Mouse (Mus musculus) kidney, adult 2 months (tissue): ENCODE results near the gene Grm1.

Source experiments
- CTCF ChIP-seq: fragments of 200-500 bp; conservative IDR thresholded peaks from 2 replicates; pipeline ENCODE4 v1.5.1; 2011; ENCODE audit warnings: low read depth, mild to moderate bottlenecking, control low read depth, low read length, moderate library complexity, mixed read lengths; ENCODE audit not compliant: insufficient read depth, insufficient read length
- POLR2A ChIP-seq: fragments of 200-500 bp; IDR thresholded peaks from one replicate; pipeline ENCODE4 v1.6.1; 2011; ENCODE audit warnings: low read depth, low read length, control low read depth

- TF ChIP-seq POLR2A (no peak), CTCF (no peak)
Measured at GRCm38 (mm10) chr10:10884992-10885391, 197.2 kb downstream of the Grm1 start.
